Mouse (Mus musculus): ENCODE results near the gene Cbx5. TPM values are rescaled to one million over a fixed set of nuclear protein-coding genes. Genes with fewer than 3 reads are reported as not detected.
A peak's percentile ranks its signal among the peaks of the same experiment; 100 is the strongest.

Gene Cbx5
- polyA plus RNA-seq, 1 experiment from 2014 or later: 91.9 TPM

GRCm38 (mm10) chr15:103155366-103156321 lies 84.0 kb downstream of the Cbx5 start:
- ATAC-seq (ENCODE audit: extremely low read depth, insufficient number of reproducible peaks, low FRiP score, low TSS enrichment): no peak
- H3K4me1 ChIP-seq: no peaks in the 10 kb centered on the region
- H3K36me3 ChIP-seq: peaks cover 27% of the 10 kb centered on the region
- no peak overlapping the region for H3K4me2 ChIP-seq
- H3K4me3 ChIP-seq: no peak overlapping the region
- peaks cover 49% of the 10 kb centered on the region for H3K27me3 ChIP-seq (replicated peaks)
- H3K9me3 ChIP-seq: no peaks in the 10 kb centered on the region
- H3K27ac ChIP-seq (replicated peaks): no peak overlapping the region
- no peak overlapping the region for H3K9ac ChIP-seq
- 42% methylated on average over 32 of the region's 32 CpGs for WGBS

- Histone ChIP-seq H3K4me1 (no peaks in the 10 kb centered on the region), H3K9ac (no peak overlapping the region), H3K4me2 (no peak overlapping the region), H3K27me3 (replicated peaks) (peaks cover 75% of the 10 kb centered on the region), H3K36me3 (peaks cover 27% of the 10 kb centered on the region), H3K27ac (replicated peaks) (no peak overlapping the region), H3K9me3 (no peaks in the 10 kb centered on the region), H3K4me3 (no peak overlapping the region)
- WGBS: 77% methylated on average over 4 of the region's 4 CpGs
- no peak for ATAC-seq (ENCODE audit: extremely low read depth, insufficient number of reproducible peaks, low FRiP score, low TSS enrichment)
Measured at GRCm38 (mm10) chr15:103152890-103153610, 86.6 kb downstream of the Cbx5 start.

GRCm38 (mm10) chr15:103152371-103152770 lies 87.2 kb downstream of the Cbx5 start:
- H3K27me3 ChIP-seq (replicated peaks): peaks cover 76% of the 10 kb centered on the region
- no peak for ATAC-seq (ENCODE audit: extremely low read depth, insufficient number of reproducible peaks, low FRiP score, low TSS enrichment)
- 72% methylated on average over 3 of the region's 3 CpGs for WGBS

GRCm38 (mm10) chr15:103147779-103148178 lies 91.8 kb downstream of the Cbx5 start:
- no peaks in the 10 kb centered on the region for H3K9me3 ChIP-seq
- no peak for ATAC-seq (ENCODE audit: extremely low read depth, insufficient number of reproducible peaks, low FRiP score, low TSS enrichment)
- no peak overlapping the region for H3K4me3 ChIP-seq
- H3K4me1 ChIP-seq: peaks cover 4% of the 10 kb centered on the region
- H3K4me2 ChIP-seq: no peak overlapping the region
- H3K36me3 ChIP-seq: no peaks in the 10 kb centered on the region
- no peak overlapping the region for H3K27ac ChIP-seq (replicated peaks)
- peaks cover 96% of the 10 kb centered on the region for H3K27me3 ChIP-seq (replicated peaks)
- 59% methylated on average over 9 of the region's 9 CpGs for WGBS
- H3K9ac ChIP-seq: no peak overlapping the region

More at GRCm38 (mm10) chr15:103152371-103152770, 87.2 kb downstream of the Cbx5 start:
- Histone ChIP-seq H3K4me1 (no peaks in the 10 kb centered on the region), H3K36me3 (peaks cover 22% of the 10 kb centered on the region), H3K9ac (no peak overlapping the region), H3K27ac (replicated peaks) (no peak overlapping the region), H3K4me3 (no peak overlapping the region), H3K4me2 (no peak overlapping the region), H3K9me3 (no peaks in the 10 kb centered on the region)

- no peaks in the 10 kb centered on the region for H3K9me3 ChIP-seq
- peaks cover 4% of the 10 kb centered on the region for H3K4me1 ChIP-seq
- H3K36me3 ChIP-seq: no peaks in the 10 kb centered on the region
- ATAC-seq (ENCODE audit: extremely low read depth, insufficient number of reproducible peaks, low FRiP score, low TSS enrichment): no peak
- H3K27me3 ChIP-seq (replicated peaks): peaks cover 93% of the 10 kb centered on the region
- WGBS: 25% methylated on average over 3 of the region's 3 CpGs
- H3K27ac ChIP-seq (replicated peaks): no peak overlapping the region
- H3K4me2 ChIP-seq: peak overlapping the region; percentile 86
- peak overlapping the region; percentile 57 for H3K4me3 ChIP-seq
- H3K9ac ChIP-seq: no peak overlapping the region
Measured at GRCm38 (mm10) chr15:103147422-103147690, 92.3 kb downstream of the Cbx5 start.

- Histone ChIP-seq H3K4me3 (peak overlapping the region; percentile 57), H3K27me3 (replicated peaks) (peaks cover 93% of the 10 kb centered on the region), H3K36me3 (no peaks in the 10 kb centered on the region), H3K9me3 (no peaks in the 10 kb centered on the region), H3K4me1 (peaks cover 4% of the 10 kb centered on the region), H3K27ac (replicated peaks) (no peak overlapping the region), H3K4me2 (peak overlapping the region; percentile 86), H3K9ac (peak overlapping the region; percentile 79)
- WGBS: 2% methylated on average over 57 of the region's 57 CpGs
- ATAC-seq (ENCODE audit: extremely low read depth, insufficient number of reproducible peaks, low FRiP score, low TSS enrichment): no peak
Measured at GRCm38 (mm10) chr15:103146627-103147421, 92.8 kb downstream of the Cbx5 start.

GRCm38 (mm10) chr15:103145635-103146299 lies 93.8 kb downstream of the Cbx5 start:
- Histone ChIP-seq H3K36me3 (no peaks in the 10 kb centered on the region), H3K4me3 (no peak overlapping the region), H3K9me3 (no peaks in the 10 kb centered on the region), H3K27ac (replicated peaks) (no peak overlapping the region), H3K4me1 (peaks cover 4% of the 10 kb centered on the region), H3K4me2 (no peak overlapping the region), H3K27me3 (replicated peaks) (peaks cover 94% of the 10 kb centered on the region), H3K9ac (no peak overlapping the region)
- ATAC-seq (ENCODE audit: extremely low read depth, insufficient number of reproducible peaks, low FRiP score, low TSS enrichment): no peak
- 62% methylated on average over 11 of the region's 11 CpGs for WGBS

GRCm38 (mm10) chr15:103144176-103144575 lies 95.4 kb downstream of the Cbx5 start:
- ATAC-seq (ENCODE audit: extremely low read depth, insufficient number of reproducible peaks, low FRiP score, low TSS enrichment): no peak
- no peak overlapping the region for H3K9ac ChIP-seq
- H3K36me3 ChIP-seq: no peaks in the 10 kb centered on the region
- no peak overlapping the region for H3K27ac ChIP-seq (replicated peaks)
- peaks cover 4% of the 10 kb centered on the region for H3K4me1 ChIP-seq
- H3K4me3 ChIP-seq: no peak overlapping the region
- WGBS: 24% methylated on average over 3 of the region's 3 CpGs
- H3K4me2 ChIP-seq: no peak overlapping the region
- no peaks in the 10 kb centered on the region for H3K9me3 ChIP-seq
- peaks cover 94% of the 10 kb centered on the region for H3K27me3 ChIP-seq (replicated peaks)

MicroRNA genes within 50 kb of the gene (microRNA counts, 519-probe panel; counts per million panel counts)
- microRNA mmu-miR-148b: 4,797 counts per million, percentile 82 among the panel's probes with 10 or more counts

Small RNAs within 50 kb of the gene (microRNA-seq; reads per million reads assigned to microRNA genes)
- gene Mir148b: 146 reads per million, percentile 59 among the genes with 10 or more reads in this experiment

Other genes starting within 250 kb of the Cbx5 start
- gene Hoxc8, start 249.2 kb downstream of the Cbx5 start, polyA plus RNA-seq (2015; fragmentation: Nextera tagmentation; extraction: Ambion mirVana): 0.06 TPM in 1 of 2 replicates, not detected in the other
- gene Hoxc6, start 241.6 kb downstream of the Cbx5 start, polyA plus RNA-seq (2015; fragmentation: Nextera tagmentation; extraction: Ambion mirVana): 0.22 and 0.25 TPM in 2 replicates
- 0.39 and 0.98 TPM in 2 replicates for gene Hoxc4, start 220.9 kb downstream of the Cbx5 start, polyA plus RNA-seq (2015; fragmentation: Nextera tagmentation; extraction: Ambion mirVana)
- 15.8 and 16.2 TPM in 2 replicates for gene Smug1, start 72.7 kb downstream of the Cbx5 start, polyA plus RNA-seq (2015; fragmentation: Nextera tagmentation; extraction: Ambion mirVana)
- 500 and 519 TPM in 2 replicates for gene Hnrnpa1, start 616 bp upstream of the Cbx5 start, polyA plus RNA-seq (2015; fragmentation: Nextera tagmentation; extraction: Ambion mirVana)
- gene Nfe2, start 18.6 kb upstream of the Cbx5 start, polyA plus RNA-seq (2015; fragmentation: Nextera tagmentation; extraction: Ambion mirVana): 7.2 and 8.2 TPM in 2 replicates
- gene Copz1, start 32.9 kb upstream of the Cbx5 start, polyA plus RNA-seq (2015; fragmentation: Nextera tagmentation; extraction: Ambion mirVana): 163 and 178 TPM in 2 replicates
- 0.28 and 0.36 TPM in 2 replicates for gene Gpr84, start 70.8 kb upstream of the Cbx5 start, polyA plus RNA-seq (2015; fragmentation: Nextera tagmentation; extraction: Ambion mirVana)
- gene Zfp385a, start 100.3 kb upstream of the Cbx5 start, polyA plus RNA-seq (2015; fragmentation: Nextera tagmentation; extraction: Ambion mirVana): 8.3 and 8.9 TPM in 2 replicates
- 76.4 and 78.0 TPM in 2 replicates for gene Itga5, start 126.9 kb upstream of the Cbx5 start, polyA plus RNA-seq (2015; fragmentation: Nextera tagmentation; extraction: Ambion mirVana)
- gene Gtsf1, start 190.7 kb upstream of the Cbx5 start, polyA plus RNA-seq (2015; fragmentation: Nextera tagmentation; extraction: Ambion mirVana): 41.5 and 52.4 TPM in 2 replicates
- not detected in 2 replicates for gene Gtsf2, start 208.7 kb upstream of the Cbx5 start, polyA plus RNA-seq (2015; fragmentation: Nextera tagmentation; extraction: Ambion mirVana)
- gene Nckap1l, start 214.0 kb upstream of the Cbx5 start, polyA plus RNA-seq (2015; fragmentation: Nextera tagmentation; extraction: Ambion mirVana): 1.9 and 2.0 TPM in 2 replicates